Mouse (Mus musculus) bone marrow, adult 2 months (tissue): ENCODE measurements around the gene Pinlyp.

Experiments used
- CTCF ChIP-seq: fragments of 200-500 bp; IDR thresholded peaks from 2 replicates; pipeline ENCODE4 v1.5.1; 2011; ENCODE audit warnings: low read length, control low read depth; ENCODE audit not compliant: control insufficient read depth, insufficient read depth
- POLR2A ChIP-seq: fragments of 200-500 bp; IDR thresholded peaks from 2 replicates; pipeline ENCODE4 v1.6.1; 2011; ENCODE audit warnings: low read depth, mild to moderate bottlenecking, control low read depth, low read length, borderline replicate concordance; ENCODE audit not compliant: control insufficient read depth

- no peak for TF ChIP-seq POLR2A
- no peak for TF ChIP-seq CTCF
Observed at GRCm38 (mm10) chr7:24504868-24505267, 41.0 kb downstream of the Pinlyp start.
